Mouse (Mus musculus): Measurements from ENCODE around the gene Ptpre. TPM values are rescaled to one million over a fixed set of nuclear protein-coding genes. Genes with fewer than 3 reads are reported as not detected.
"Not testable (repeated sequence)": the region's sequence is repeated elsewhere in the genome, so short reads cannot be mapped to it uniquely, and the experiment has no call there.

Gene Ptpre
- polyA plus RNA-seq, 1 experiment from 2014 or later, result 1.8 TPM

DNA sequence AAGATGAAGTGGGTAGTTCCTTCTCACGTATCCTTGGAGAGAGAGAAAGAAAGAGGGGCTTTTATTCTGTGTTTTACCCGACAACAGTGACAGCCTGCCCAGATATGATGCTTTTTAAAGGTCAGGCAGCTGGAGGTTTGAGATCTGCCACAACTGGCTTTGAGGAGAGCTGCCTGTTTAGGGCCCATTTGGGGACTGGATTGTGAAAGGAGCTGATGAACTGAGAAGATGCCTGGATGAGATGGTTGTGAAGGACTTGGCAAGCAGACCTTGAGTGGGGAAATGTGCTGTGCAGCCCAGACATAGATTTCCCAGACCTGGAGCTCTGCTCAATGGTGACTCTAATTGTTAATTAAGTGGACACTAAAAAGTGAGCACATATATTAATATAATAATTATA lies 31.3 kb downstream of the Ptpre start:
- WGBS, result 69% methylated on average over 2 of the region's 2 CpGs
- no peaks in the 10 kb centered on the region for H3K36me3 ChIP-seq
- no peaks in the 10 kb centered on the region for H3K9me3 ChIP-seq
- peaks cover 26% of the 10 kb centered on the region; the same call in 1 of the 2 replicates for H3K4me1 ChIP-seq
- H3K4me3 ChIP-seq, result no peak overlapping the region
- no peak for DNase-seq (ENCODE audit: low spot score)
- no peak overlapping the region for H3K27ac ChIP-seq
- no peaks in the 10 kb centered on the region for H3K27me3 ChIP-seq (ENCODE audit: insufficient read depth, poor library complexity, severe bottlenecking)

DNA sequence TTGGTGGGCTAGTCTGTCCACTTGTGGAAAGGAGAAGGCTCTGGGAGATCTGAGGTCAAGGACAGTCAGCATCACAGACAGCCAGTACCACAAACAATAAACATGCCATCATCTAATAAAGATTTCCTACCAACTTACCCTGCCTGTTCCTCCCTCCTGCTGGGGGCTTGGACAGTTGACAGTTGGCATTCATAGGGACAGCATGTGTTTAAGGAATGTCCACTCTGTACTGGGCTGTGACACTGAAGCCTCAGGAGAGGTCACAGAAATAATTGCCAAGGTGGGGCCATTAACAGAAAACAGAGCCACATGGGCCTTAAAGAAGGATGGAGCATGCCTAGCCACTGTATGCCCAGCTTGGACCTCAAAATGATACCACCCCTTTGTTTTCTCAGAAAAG lies 34.1 kb downstream of the Ptpre start:
- no peaks in the 10 kb centered on the region for H3K36me3 ChIP-seq
- H3K27ac ChIP-seq, result no peak overlapping the region
- no peak overlapping the region for H3K4me3 ChIP-seq
- no peaks in the 10 kb centered on the region for H3K27me3 ChIP-seq (ENCODE audit: insufficient read depth, poor library complexity, severe bottlenecking)
- peaks cover 19% of the 10 kb centered on the region; the same call in 1 of the 2 replicates for H3K4me1 ChIP-seq
- no peak for DNase-seq (ENCODE audit: low spot score)
- H3K9me3 ChIP-seq, result no peaks in the 10 kb centered on the region

DNA sequence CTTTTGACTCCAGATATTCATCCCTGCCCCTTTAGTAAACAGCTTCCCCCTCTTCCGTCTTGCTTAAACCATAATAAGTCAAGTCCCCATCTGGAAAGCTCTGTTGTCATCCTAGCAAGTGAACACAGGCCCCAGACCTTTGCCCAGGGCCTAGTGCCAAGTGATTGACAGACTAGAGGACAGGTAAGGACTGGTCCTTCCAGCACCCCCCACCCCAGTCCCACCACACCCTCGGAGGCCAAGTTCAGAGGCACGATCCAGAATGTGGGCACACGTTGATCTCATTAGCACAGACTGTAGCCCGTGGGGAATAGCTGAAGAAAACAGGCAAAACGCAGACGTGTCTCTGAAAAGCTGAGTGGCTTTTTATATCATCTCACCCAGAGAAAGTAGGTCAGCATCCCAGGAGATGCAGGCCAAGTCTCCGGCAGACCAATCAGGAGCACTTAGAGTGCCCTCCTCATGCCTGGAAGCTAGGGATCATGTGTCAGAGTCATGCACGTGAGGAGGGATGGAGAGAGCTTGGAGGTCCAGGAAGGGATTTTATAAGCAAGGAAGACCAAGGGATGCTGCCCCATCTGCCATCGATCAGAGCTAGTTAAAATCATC lies 34.8 kb downstream of the Ptpre start:
- no peak for DNase-seq (ENCODE audit: low spot score)
- Histone ChIP-seq H3K36me3 (no peaks in the 10 kb centered on the region), H3K27me3 (ENCODE audit: insufficient read depth, poor library complexity, severe bottlenecking) (no peaks in the 10 kb centered on the region), H3K4me1 (peaks cover 16% of the 10 kb centered on the region; the same call in 1 of the 2 replicates), H3K27ac (no peak overlapping the region), H3K4me3 (no peak overlapping the region), H3K9me3 (no peaks in the 10 kb centered on the region)
- WGBS, result 68% methylated on average over 10 of the region's 10 CpGs

DNA sequence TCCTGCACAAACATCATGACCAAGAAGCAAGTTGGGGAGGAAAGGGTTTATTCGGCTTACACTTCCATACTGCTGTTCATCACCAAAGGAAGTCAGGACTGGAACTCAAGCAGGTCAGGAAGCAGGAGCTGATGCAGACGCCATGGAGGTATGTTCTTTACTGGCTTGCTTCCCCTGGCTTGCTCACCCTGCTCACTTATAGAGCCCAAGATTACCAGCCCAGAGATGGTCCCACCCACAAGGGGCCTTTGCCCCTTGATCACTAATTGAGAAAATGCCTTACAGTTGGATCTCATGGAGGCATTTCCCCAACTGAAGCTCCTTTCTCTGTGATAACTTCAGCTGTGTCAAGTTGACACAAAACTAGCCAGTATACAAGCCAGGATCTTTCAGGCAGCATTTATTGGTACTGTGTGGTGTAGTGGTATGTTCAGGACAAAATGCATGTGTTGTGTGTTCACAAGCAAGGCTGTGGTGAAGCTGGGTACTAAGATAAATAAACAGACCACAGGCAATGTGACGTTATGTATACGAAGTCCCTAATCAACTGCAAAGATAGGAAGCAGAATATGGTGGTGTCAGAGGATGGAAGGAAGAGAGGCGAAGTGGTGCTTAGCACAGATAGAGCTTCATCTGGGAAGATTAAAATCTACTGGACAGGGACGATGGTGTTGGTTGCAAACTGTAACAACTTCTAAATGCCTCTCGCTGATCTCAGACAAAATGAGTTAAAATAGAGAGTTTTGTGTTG lies 38.2 kb downstream of the Ptpre start:
- 49% methylated on average over 7 of the region's 7 CpGs for WGBS
- not testable (repeated sequence) for DNase-seq (ENCODE audit: low spot score); H3K4me1 ChIP-seq; H3K27ac ChIP-seq; H3K27me3 ChIP-seq (ENCODE audit: insufficient read depth, poor library complexity, severe bottlenecking); H3K4me3 ChIP-seq; H3K36me3 ChIP-seq; H3K9me3 ChIP-seq

DNA sequence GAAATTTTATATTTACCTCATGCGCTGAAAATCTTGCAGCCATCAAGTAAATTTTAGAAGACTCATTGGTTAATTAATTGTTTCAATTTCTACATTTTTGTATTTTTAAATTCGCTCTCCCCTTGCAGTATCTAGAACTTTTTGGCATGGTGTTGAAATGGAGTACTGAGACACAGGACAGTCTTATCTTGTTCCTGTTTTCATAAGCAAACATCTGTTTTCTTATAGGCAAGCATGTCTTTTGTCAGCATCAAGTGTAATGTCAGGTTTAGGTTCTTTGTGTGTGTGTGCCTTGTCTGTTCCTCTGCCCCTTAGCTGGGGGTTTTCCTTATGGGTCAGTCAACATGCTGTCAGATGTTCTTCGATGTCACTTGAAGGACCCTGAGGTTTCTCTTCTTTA lies 39.0 kb downstream of the Ptpre start:
- Histone ChIP-seq H3K27ac (no peak overlapping the region), H3K4me3 (no peak overlapping the region), H3K9me3 (no peaks in the 10 kb centered on the region), H3K36me3 (no peaks in the 10 kb centered on the region), H3K27me3 (ENCODE audit: insufficient read depth, poor library complexity, severe bottlenecking) (no peaks in the 10 kb centered on the region), H3K4me1 (0 out of 2 replicates have a peak, but pooled peaks cover 3% of the 10 kb centered on the region)
- no peak for DNase-seq (ENCODE audit: low spot score)
- WGBS, result 70% methylated on average over 3 of the region's 3 CpGs

- no peaks in the 10 kb centered on the region for H3K4me1 ChIP-seq
- no peak overlapping the region for H3K4me3 ChIP-seq
- no peaks in the 10 kb centered on the region for H3K36me3 ChIP-seq
- no peak overlapping the region for H3K27ac ChIP-seq
- WGBS, result 78% methylated on average over 16 of the region's 16 CpGs
- no peak for DNase-seq (ENCODE audit: low spot score)
- H3K9me3 ChIP-seq, result no peaks in the 10 kb centered on the region
- H3K27me3 ChIP-seq (ENCODE audit: insufficient read depth, poor library complexity, severe bottlenecking), result no peaks in the 10 kb centered on the region
Observed at GRCm38 (mm10) chr7:135578715-135579325, 41.5 kb downstream of the Ptpre start.

DNA sequence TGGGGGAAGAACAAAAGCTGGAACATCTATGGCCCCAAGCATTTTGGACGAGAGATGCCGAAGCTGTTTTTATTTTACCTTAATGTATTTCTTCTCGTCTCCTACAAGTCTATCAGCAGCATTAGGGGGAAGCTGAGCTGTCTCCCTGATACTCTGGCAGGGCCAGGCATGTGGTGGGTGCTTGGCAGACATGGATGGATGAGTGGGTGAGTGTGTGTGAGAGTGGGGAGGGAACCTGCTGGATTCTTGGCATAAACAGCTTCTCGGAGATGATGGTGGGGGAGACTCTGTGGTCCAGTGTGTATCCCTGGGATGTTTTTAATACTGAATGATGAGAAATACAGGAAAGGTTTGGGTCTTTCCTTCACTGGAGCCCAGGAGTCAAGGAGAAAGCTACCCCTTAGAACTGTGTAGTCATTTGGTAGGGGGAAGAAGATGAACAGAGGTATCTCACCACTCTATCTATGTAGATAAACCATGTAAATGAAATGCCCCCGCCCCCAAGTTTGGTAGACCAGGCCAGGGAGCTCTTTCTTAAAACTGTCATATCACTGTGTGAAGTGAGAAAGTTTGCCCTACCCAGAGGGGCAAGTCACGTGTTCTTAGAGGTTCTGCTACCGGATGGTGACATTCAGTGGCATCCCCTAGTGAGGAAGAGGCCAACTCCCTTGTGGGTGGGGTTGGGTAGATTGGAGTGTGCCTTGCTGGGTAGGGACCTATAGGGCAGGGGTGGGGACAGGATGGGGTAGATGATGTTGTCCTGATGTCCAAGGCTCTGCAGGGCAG lies 43.2 kb downstream of the Ptpre start:
- H3K9me3 ChIP-seq, result no peaks in the 10 kb centered on the region
- 75% methylated on average over 7 of the region's 7 CpGs for WGBS
- H3K36me3 ChIP-seq, result no peaks in the 10 kb centered on the region
- H3K27me3 ChIP-seq (ENCODE audit: insufficient read depth, poor library complexity, severe bottlenecking), result no peaks in the 10 kb centered on the region
- H3K27ac ChIP-seq, result no peak overlapping the region
- no peak overlapping the region for H3K4me3 ChIP-seq
- no peaks in the 10 kb centered on the region for H3K4me1 ChIP-seq
- no peak for DNase-seq (ENCODE audit: low spot score)

DNA sequence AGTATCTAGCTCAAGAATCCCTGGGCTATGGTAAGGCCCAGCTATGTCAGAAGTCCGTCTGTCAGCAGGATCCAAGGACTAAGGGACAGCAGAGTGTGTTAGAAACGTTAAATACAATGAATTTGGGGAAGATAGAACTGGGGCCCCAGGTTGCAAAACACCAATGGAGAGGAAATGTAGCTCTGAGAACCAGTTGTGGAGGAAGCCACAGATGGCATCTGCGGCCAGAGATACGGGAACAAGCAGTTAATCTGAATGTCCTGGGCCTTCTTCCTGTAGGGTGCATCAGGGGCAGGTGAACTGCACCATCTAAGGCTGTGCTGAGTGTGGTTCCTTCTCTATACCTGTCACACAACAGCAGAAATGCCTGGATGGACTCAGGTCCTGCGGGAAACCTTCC lies 43.8 kb downstream of the Ptpre start:
- Histone ChIP-seq H3K36me3 (no peaks in the 10 kb centered on the region), H3K27ac (no peak overlapping the region)

GRCm38 (mm10) chr7:135585125-135585687 lies 47.9 kb downstream of the Ptpre start:
- Histone ChIP-seq H3K27me3 (ENCODE audit: insufficient read depth, poor library complexity, severe bottlenecking) (no peaks in the 10 kb centered on the region), H3K27ac (no peak overlapping the region), H3K9me3 (no peaks in the 10 kb centered on the region), H3K4me1 (peaks cover 17% of the 10 kb centered on the region; the same call in 1 of the 2 replicates), H3K4me3 (no peak overlapping the region), H3K36me3 (no peaks in the 10 kb centered on the region)
- DNase-seq (ENCODE audit: low spot score), result no peak
- WGBS, result 83% methylated on average over 1 of the region's 1 CpGs

More for the DNA sequence above, 43.8 kb downstream of the Ptpre start:
- no peak for DNase-seq (ENCODE audit: low spot score)
- H3K9me3 ChIP-seq, result no peaks in the 10 kb centered on the region
- H3K4me3 ChIP-seq, result no peak overlapping the region
- 57% methylated on average over 5 of the region's 5 CpGs for WGBS
- no peaks in the 10 kb centered on the region for H3K4me1 ChIP-seq
- no peaks in the 10 kb centered on the region for H3K27me3 ChIP-seq (ENCODE audit: insufficient read depth, poor library complexity, severe bottlenecking)

DNA sequence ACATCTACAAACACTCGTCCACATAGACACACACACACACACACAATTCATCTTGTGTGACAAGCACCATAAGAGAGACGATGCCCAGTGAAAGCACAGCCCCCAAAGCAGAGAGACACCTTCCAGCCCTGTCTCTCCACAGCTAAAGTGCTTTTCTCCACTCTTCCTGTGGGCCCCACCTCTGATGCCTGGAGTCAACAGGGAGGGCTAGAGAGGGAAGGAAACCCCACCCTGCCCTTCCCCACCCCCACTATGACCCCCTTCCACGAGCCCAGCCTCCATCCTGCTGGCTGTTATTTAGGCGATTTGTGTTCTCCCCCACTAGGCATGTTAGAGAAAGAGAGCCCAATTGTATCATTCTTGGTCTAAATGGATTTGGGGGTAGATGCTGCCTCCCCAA lies 49.1 kb downstream of the Ptpre start:
- Histone ChIP-seq H3K9me3 (no peaks in the 10 kb centered on the region), H3K27me3 (ENCODE audit: insufficient read depth, poor library complexity, severe bottlenecking) (no peaks in the 10 kb centered on the region), H3K36me3 (no peaks in the 10 kb centered on the region), H3K27ac (no peak overlapping the region), H3K4me1 (peaks cover 17% of the 10 kb centered on the region; the same call in 1 of the 2 replicates), H3K4me3 (no peak overlapping the region)
- 37% methylated on average over 4 of the region's 4 CpGs for WGBS
- no peak for DNase-seq (ENCODE audit: low spot score)

GRCm38 (mm10) chr7:135587821-135588575 lies 50.7 kb downstream of the Ptpre start:
- DNase-seq (ENCODE audit: low spot score), result no peak
- Histone ChIP-seq H3K27ac (no peak overlapping the region), H3K9me3 (no peaks in the 10 kb centered on the region), H3K36me3 (no peaks in the 10 kb centered on the region), H3K27me3 (ENCODE audit: insufficient read depth, poor library complexity, severe bottlenecking) (0 out of 2 replicates have a peak, but pooled peaks cover 9% of the 10 kb centered on the region), H3K4me3 (no peak overlapping the region), H3K4me1 (peaks cover 17% of the 10 kb centered on the region; the same call in 1 of the 2 replicates)
- 57% methylated on average over 2 of the region's 2 CpGs for WGBS
